Mouse (Mus musculus) gastrocnemius, postnatal 10 days (tissue): ENCODE results near the gene Atp13a5. TPM values are rescaled to one million over a fixed set of nuclear protein-coding genes. Genes with fewer than 3 reads are reported as not detected.

Source experiments
- DNase-seq: peaks from one replicate; pipeline ENCODE4 v3.0.0; 2021; ENCODE audit warnings: mixed read lengths
- long read RNA-seq, 2 experiments: library from polyadenylated mRNA; stranded (forward); transcript quantifications; one replicate each; pipeline ENCODE4 v2.0.0; 2021
- total RNA-seq, 2 experiments: library from RNA; stranded (reverse); gene quantifications; 2 replicates each; pipeline ENCODE4 v1.2.3; 2021

Atp13a5 gene
- total RNA-seq = 1 to 10 TPM; 3.0 to 3.4 TPM
- long read RNA-seq, experiment 1, partial matches to known transcripts = 1 of 4 reads
- long read RNA-seq, experiment 1, other reads (novel, unspliced or antisense) = 3 of 4 reads
- long read RNA-seq, experiment 2, partial matches to known transcripts = 0 of 1 reads
- long read RNA-seq, experiment 2, other reads (novel, unspliced or antisense) = 1 of 1 reads

- DNase-seq = no peak
Measured at GRCm38 (mm10) chr16:29378458-29378857, at the start of gene Atp13a5. Atp13a5 (minus strand) TSS chr16:29378732.

GRCm38 (mm10) chr16:29414822-29415221 lies 36.3 kb upstream of the Atp13a5 start:
- no peak for DNase-seq

- no peak for DNase-seq
Measured at GRCm38 (mm10) chr16:29407319-29407718, 28.8 kb upstream of the Atp13a5 start.

- DNase-seq = peak; percentile 6
Measured at GRCm38 (mm10) chr16:29399079-29399478, 20.5 kb upstream of the Atp13a5 start.

- DNase-seq = no peak
Measured at GRCm38 (mm10) chr16:29384781-29385180, 6.2 kb upstream of the Atp13a5 start.

- no peak for DNase-seq
Measured at GRCm38 (mm10) chr16:29374636-29375035, 3.9 kb downstream of the Atp13a5 start.

- DNase-seq = no peak
Measured at GRCm38 (mm10) chr16:29331351-29332044, 47.0 kb downstream of the Atp13a5 start.

GRCm38 (mm10) chr16:29330948-29331347 lies 47.6 kb downstream of the Atp13a5 start:
- DNase-seq = no peak

- DNase-seq = no peak
Measured at GRCm38 (mm10) chr16:29329213-29329612, 49.3 kb downstream of the Atp13a5 start.

GRCm38 (mm10) chr16:29327910-29328309 lies 50.6 kb downstream of the Atp13a5 start:
- no peak for DNase-seq

- DNase-seq = no peak
Measured at GRCm38 (mm10) chr16:29325233-29325919, 53.2 kb downstream of the Atp13a5 start.

GRCm38 (mm10) chr16:29320717-29321116 lies 57.8 kb downstream of the Atp13a5 start:
- DNase-seq = no peak

GRCm38 (mm10) chr16:29315391-29315790 lies 63.1 kb downstream of the Atp13a5 start:
- DNase-seq = no peak

- DNase-seq = no peak
Measured at GRCm38 (mm10) chr16:29314991-29315390, 63.5 kb downstream of the Atp13a5 start.

- DNase-seq = no peak
Measured at GRCm38 (mm10) chr16:29297555-29298021, 80.9 kb downstream of the Atp13a5 start.

- DNase-seq = no peak
Measured at GRCm38 (mm10) chr16:29280691-29281090, 97.8 kb downstream of the Atp13a5 start.

- DNase-seq = no peak
Measured at GRCm38 (mm10) chr16:29254325-29254724, 124.2 kb downstream of the Atp13a5 start.

- DNase-seq = no peak
Measured at GRCm38 (mm10) chr16:29235951-29236350, 142.6 kb downstream of the Atp13a5 start.

GRCm38 (mm10) chr16:29216395-29217295 lies 161.9 kb downstream of the Atp13a5 start:
- DNase-seq = no peak

- peak; percentile 65 for DNase-seq
Measured at GRCm38 (mm10) chr16:29209605-29210411, 168.7 kb downstream of the Atp13a5 start, which contains the start of gene Hrasls. Hrasls (plus strand) TSS chr16:29209695.

- DNase-seq = peak; percentile 59
Measured at GRCm38 (mm10) chr16:29208841-29209240, 169.7 kb downstream of the Atp13a5 start.
